Mouse (Mus musculus) midbrain, embryonic 13.5 days (tissue): ENCODE measurements at regions not wholly inside any gene's neighbourhood (a gene's known extent, or its start where the extent isn't known, plus 50 kb on each side); places are given as distances from the start of the nearest gene placed in this dataset.

Experiments
- ATAC-seq: fragments of 200-750 bp; cut with Nextera tagmentation; 2 replicates; pipeline ENCODE4 v1.8.0; 2017; ENCODE audit warnings: mild to moderate bottlenecking, moderate TSS enrichment, moderate library complexity
- H3K27ac ChIP-seq: fragments of 300-500 bp; sonication (generic); 2 replicates; pipeline ENCODE4 v1.5.1; 2015; ENCODE audit warnings: inconsistent platforms, mild to moderate bottlenecking, moderate library complexity
- H3K27me3 ChIP-seq: fragments of 300-500 bp; sonication (generic); 2 replicates; pipeline ENCODE4 v1.6.1; 2015; ENCODE audit warnings: mild to moderate bottlenecking, inconsistent platforms
- H3K36me3 ChIP-seq: fragments of 300-500 bp; sonication (generic); 2 replicates; pipeline ENCODE4 v1.6.1; 2015; ENCODE audit warnings: mild to moderate bottlenecking, inconsistent platforms
- H3K4me1 ChIP-seq: fragments of 300-500 bp; sonication (generic); replicated peaks from 2 replicates; pipeline ENCODE4 v1.6.1; 2015; ENCODE audit warnings: inconsistent platforms
- H3K4me2 ChIP-seq: fragments of 300-500 bp; sonication (generic); replicated peaks from 2 replicates; pipeline ENCODE4 v1.6.1; 2015; ENCODE audit warnings: moderate library complexity, mild to moderate bottlenecking, inconsistent platforms
- H3K4me3 ChIP-seq: fragments of 300-500 bp; sonication (generic); replicated peaks from 2 replicates; pipeline ENCODE4 v1.5.1; 2015; ENCODE audit warnings: mild to moderate bottlenecking, inconsistent platforms
- H3K9ac ChIP-seq: fragments of 300-500 bp; sonication (generic); replicated peaks from 2 replicates; pipeline ENCODE4 v1.6.1; 2015; ENCODE audit warnings: mild to moderate bottlenecking, inconsistent platforms
- H3K9me3 ChIP-seq: fragments of 300-500 bp; sonication (generic); 2 replicates; pipeline ENCODE4 v1.6.1; 2016; ENCODE audit warnings: mild to moderate bottlenecking, inconsistent platforms
- WGBS: fragments of 180-500 bp; shearing (Covaris S2); methylation state at CpG from one replicate; pipeline ENCODE4 v1.1.7; 2015; 5-methylcytosine and 5-hydroxymethylcytosine counted together

DNA sequence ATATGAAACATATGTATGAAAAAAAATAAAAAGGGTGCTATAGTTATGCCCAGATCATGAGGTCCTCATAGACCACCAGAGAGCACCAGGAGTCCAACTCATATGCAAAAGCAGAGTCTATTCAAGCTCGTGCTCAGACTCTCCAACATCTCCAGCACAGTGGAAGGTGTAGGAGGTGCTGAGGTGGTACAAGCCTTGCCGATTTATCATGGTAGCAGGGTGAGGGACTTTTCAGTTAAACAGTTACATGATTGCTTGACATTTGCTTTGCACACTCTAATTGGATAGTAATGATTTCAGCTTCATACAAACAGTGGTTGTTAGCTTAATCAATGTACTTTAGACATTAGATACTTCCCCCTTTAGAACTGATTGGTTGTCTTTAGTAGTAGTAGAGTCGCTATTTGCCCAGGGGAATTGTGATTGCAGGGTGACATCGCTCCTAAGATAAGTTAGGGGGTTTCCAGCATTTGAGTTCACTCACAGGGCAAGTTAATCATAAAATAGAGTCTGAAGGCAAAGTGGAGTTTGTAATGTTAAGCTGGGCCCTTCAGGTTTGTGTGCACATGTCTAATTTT lies 162.3 kb upstream of the Cdh9 start:
- ATAC-seq: no peak
- Histone ChIP-seq H3K27me3 (no peaks in the 10 kb centered on the region), H3K27ac (no peak overlapping the region), H3K4me1 (no peaks in the 10 kb centered on the region), H3K36me3 (no peaks in the 10 kb centered on the region), H3K4me3 (no peak overlapping the region), H3K4me2 (no peak overlapping the region), H3K9me3 (no peaks in the 10 kb centered on the region), H3K9ac (no peak overlapping the region)
- WGBS: 80% methylated on average over 4 of the region's 4 CpGs

GRCm38 (mm10) chr15:16566799-16567198 lies 161.8 kb upstream of the Cdh9 start:
- Histone ChIP-seq H3K4me1 (no peaks in the 10 kb centered on the region), H3K4me3 (no peak overlapping the region), H3K9ac (no peak overlapping the region), H3K36me3 (no peaks in the 10 kb centered on the region), H3K9me3 (no peaks in the 10 kb centered on the region), H3K27ac (no peak overlapping the region), H3K27me3 (no peaks in the 10 kb centered on the region), H3K4me2 (no peak overlapping the region)
- ATAC-seq: no peak

DNA sequence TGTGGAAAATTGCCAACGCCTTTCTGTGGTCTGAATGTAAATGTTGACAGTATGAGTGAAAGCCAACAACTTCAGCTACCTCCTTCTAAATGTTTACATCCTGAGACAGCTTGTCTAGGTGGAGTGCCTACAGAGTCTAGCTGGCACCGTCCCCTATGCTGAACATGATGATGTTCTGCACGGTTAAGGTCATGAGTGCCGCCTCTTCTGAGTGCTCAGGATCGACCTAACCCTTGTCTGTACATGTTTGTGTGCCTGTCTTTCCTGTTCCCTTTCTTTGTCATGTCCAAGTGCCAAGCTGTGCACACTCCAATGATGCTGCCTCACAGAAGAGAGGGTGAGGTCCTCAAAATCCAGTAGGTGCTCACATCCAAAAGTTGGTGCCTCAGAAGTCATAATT lies 111.7 kb upstream of the Cdh9 start:
- Histone ChIP-seq H3K4me1 (no peaks in the 10 kb centered on the region), H3K36me3 (no peaks in the 10 kb centered on the region), H3K27ac (no peak overlapping the region), H3K4me3 (no peak overlapping the region), H3K9ac (no peak overlapping the region), H3K27me3 (no peaks in the 10 kb centered on the region), H3K9me3 (no peaks in the 10 kb centered on the region), H3K4me2 (no peak overlapping the region)
- WGBS: 81% methylated on average over 5 of the region's 5 CpGs
- ATAC-seq: no peak

DNA sequence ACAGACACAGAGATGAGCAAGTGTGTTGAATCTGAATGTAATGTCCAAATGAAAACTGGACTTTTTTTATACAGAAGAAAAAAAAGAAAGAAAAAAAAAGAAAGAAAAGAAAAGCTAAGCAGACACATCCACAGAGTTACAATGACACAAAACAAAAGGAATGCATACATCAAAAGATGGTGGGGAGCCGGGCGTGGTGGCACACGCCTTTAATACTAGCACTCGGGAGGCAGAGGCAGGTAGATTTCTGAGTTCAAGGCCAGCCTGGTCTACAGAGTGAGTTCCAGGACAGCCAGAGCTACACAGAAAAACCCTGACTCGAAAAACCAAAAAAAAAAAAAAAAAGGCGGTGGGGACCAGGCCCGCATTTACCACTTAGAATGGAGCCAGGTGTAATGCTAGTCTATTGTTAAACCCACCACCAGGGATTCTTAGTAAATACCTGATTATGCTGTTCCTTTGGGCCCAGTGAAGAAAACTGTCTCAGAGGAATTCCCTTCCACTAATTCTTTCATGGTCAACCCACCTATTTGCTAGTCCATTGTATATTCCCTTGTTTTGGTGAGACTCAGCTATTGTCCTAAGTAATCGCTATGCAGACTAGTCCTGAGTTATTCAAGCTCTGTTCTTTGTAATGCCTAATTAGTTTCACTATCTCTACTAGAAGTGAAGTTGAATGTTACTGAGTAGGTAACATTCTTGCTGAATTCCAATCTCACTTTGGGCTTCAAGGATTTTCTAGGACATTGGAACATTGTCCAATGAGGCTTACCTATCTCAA lies 99.0 kb upstream of the Cdh9 start:
- Histone ChIP-seq H3K9me3 (no peaks in the 10 kb centered on the region), H3K4me1 (no peaks in the 10 kb centered on the region), H3K36me3 (no peaks in the 10 kb centered on the region), H3K27ac (no peak overlapping the region), H3K4me2 (no peak overlapping the region), H3K4me3 (no peak overlapping the region), H3K27me3 (no peaks in the 10 kb centered on the region), H3K9ac (no peak overlapping the region)
- no peak for ATAC-seq
- WGBS: 94% methylated on average over 8 of the region's 8 CpGs

- Histone ChIP-seq H3K9me3 (no peaks in the 10 kb centered on the region), H3K4me2 (no peak overlapping the region), H3K27me3 (no peaks in the 10 kb centered on the region), H3K4me3 (no peak overlapping the region), H3K9ac (no peak overlapping the region), H3K4me1 (no peaks in the 10 kb centered on the region), H3K27ac (no peak overlapping the region), H3K36me3 (no peaks in the 10 kb centered on the region)
- 58% methylated on average over 3 of the region's 3 CpGs for WGBS
- ATAC-seq: no peak
Observed at GRCm38 (mm10) chr15:16639631-16640030, 88.9 kb upstream of the Cdh9 start.

GRCm38 (mm10) chr15:16652934-16653669 lies 75.5 kb upstream of the Cdh9 start:
- no peak overlapping the region for H3K4me3 ChIP-seq
- H3K9ac ChIP-seq: no peak overlapping the region
- no peak overlapping the region for H3K27ac ChIP-seq
- ATAC-seq: peak; percentile 55; the same call in 1 of the 2 replicates
- no peaks in the 10 kb centered on the region for H3K27me3 ChIP-seq
- H3K9me3 ChIP-seq: no peaks in the 10 kb centered on the region
- H3K4me1 ChIP-seq: no peaks in the 10 kb centered on the region
- no peak overlapping the region for H3K4me2 ChIP-seq
- no peaks in the 10 kb centered on the region for H3K36me3 ChIP-seq
- WGBS: 47% methylated on average over 3 of the region's 3 CpGs

GRCm38 (mm10) chr15:16653690-16654089 lies 74.9 kb upstream of the Cdh9 start:
- Histone ChIP-seq H3K4me2 (no peak overlapping the region), H3K36me3 (no peaks in the 10 kb centered on the region), H3K9me3 (no peaks in the 10 kb centered on the region), H3K9ac (no peak overlapping the region), H3K4me3 (no peak overlapping the region), H3K27ac (no peak overlapping the region), H3K4me1 (no peaks in the 10 kb centered on the region), H3K27me3 (no peaks in the 10 kb centered on the region)
- peak; percentile 53; the same call in 1 of the 2 replicates for ATAC-seq
- WGBS: 78% methylated on average over 4 of the region's 4 CpGs

DNA sequence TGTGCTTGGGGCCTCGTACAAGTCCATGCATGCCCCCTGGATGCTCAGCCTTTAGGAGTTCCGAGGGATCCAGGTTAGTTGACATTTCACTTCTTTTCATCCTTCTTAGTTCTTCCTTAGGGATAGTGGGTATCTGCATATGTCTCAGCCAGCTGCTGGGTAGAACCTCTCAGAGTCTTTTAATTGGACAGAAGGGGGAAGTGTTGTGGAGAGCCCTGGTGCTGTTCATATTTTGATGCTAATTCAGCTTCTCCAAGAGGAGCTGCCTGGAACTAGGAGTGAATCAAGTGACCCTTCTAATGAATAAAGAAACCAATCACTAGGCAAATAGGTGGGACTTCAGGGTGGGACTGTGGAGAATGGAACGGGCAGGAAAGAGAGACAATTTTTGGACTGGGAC lies 67.3 kb upstream of the Cdh9 start:
- no peaks in the 10 kb centered on the region for H3K36me3 ChIP-seq
- no peak overlapping the region for H3K9ac ChIP-seq
- H3K27ac ChIP-seq: no peak overlapping the region
- H3K9me3 ChIP-seq: no peaks in the 10 kb centered on the region
- no peaks in the 10 kb centered on the region for H3K4me1 ChIP-seq
- no peak overlapping the region for H3K4me2 ChIP-seq
- H3K4me3 ChIP-seq: no peak overlapping the region
- H3K27me3 ChIP-seq: no peaks in the 10 kb centered on the region
- ATAC-seq: no peak
- WGBS: 85% methylated on average over 3 of the region's 3 CpGs
